Mouse (Mus musculus) retina, postnatal 7 days (tissue): ENCODE results near the gene Fam110a.
A peak's percentile ranks its signal among the peaks of the same experiment; 100 is the strongest.

Source experiments
- DNase-seq: peaks from one replicate; pipeline ENCODE4 v3.0.0-alpha.2; 2012; ENCODE audit warnings: low read depth, low spot score

The Fam110a gene

DNA sequence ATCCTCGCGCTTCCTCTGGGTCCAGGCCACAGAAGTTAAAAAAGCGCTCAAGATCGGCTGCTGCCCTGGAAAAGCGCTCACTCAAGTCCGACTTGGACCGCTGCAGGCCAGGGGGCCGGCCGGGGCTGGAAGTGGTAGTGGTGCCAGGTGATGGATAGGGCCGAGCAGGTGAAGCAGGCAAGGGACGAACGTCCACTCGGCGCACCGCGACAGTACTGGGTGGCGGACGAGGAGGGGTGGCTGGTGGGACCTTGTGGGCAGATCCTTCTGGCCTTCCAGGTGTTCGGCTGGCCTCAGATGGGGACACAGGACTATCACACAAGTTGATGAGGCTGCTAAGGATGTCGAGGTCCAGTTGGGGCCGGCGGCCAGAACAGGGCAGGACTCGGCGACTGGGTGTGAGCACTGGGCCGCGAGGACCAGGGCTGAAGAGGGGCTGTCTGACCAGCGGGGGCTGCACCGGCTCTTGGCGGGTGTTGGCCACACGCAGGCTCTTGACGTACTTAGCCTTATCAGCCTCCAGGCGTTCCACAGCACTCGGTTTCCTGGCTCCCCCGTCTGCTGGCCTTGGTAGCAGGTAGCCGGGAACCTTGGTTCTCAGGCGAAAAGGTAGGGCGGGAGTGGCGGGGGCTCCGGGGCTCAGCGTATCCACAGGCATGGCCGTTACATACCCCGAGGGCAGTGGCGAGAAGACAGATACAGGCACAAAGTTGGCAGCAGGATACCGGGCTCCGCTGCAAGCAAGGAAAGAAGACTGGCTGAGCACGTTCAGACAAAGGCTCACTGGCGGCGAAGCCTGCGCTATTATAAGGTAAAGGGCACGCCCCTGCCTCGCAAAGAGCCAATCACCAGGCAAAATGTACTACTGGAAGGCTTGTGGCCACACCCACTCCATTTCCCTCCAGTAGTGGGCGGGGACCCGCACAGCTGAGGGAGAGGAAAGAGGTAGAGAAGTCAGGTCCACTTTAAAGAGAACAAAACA lies 9.5 kb downstream of the Fam110a start:
- DNase-seq = peak; percentile 78

DNA sequence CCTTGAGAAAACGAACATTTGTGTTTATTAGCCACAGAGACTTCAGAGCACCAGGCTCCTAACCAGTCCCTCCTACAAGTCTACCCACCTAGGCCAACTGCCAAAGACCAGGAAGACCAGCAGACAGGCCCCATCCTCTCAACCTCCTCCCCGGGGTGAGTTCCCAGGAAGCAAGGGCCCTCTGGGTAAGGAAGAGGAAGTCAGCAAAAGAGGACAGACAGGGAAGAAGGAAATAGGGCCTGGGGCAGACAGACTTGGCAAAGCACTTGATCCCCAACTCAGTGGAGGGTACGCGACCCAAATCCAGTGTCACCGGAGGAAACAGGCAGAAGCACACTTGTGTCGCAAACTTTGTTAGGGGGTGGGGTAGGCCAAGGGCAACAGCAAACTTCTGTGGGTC lies 10.6 kb downstream of the Fam110a start:
- DNase-seq = no peak

DNA sequence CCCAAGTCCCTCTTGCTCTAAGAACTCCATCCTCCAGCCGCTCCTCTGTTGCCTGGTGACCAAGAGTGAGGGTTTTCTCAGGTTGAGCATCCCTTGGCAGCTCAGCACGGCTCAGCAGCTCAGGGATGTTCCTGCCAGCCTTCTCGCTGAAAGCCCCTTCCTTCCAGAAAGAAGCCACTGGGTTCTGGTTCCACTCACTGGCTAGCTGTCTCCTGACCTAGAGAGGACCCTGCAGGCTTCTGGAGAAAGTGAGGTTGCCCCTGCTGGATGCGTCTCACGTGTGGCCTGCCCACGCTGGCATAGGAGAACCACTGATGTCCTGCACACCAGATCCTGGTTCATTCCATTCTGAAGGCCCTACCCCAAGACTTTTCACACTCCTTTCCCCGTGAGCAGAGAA lies 11.0 kb downstream of the Fam110a start:
- DNase-seq = no peak

DNA sequence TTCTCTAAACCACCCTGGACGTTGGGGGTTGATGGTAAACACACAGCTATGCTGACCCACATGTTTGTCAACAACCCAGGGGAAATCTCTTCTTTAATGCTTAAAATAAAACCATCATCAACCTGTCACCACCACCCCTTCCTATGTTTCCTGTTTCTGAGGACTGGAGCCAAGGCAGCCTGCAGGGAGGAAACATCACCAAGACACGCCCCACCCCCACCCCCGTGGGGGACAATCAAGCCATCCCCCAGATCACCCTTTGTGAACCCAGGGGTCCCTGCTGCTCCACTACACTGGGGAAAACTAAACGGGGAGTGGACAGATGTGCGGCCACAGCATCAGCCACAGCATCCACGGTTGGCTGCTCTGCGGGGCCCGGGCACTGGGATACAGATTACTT lies 11.6 kb downstream of the Fam110a start:
- DNase-seq = no peak

DNA sequence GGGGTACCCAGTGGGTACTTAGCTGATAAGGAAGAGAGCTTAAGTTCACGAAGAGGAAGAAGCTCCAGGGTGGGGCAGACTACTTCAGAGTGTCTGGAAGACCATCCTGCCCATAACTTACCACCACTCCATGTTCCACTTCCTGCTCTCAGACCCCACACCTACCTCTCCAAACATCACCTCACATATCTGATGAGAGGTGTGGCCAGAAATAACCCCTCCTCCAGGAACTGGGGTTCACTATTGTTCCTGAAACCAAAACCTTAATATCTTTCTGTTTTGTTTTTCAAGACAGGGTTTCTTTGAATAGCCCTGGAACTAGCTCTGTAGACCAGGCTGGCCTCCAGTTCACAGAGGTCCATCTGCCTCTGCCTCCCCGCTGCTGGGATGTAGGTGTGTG lies 12.2 kb downstream of the Fam110a start:
- DNase-seq = no peak

DNA sequence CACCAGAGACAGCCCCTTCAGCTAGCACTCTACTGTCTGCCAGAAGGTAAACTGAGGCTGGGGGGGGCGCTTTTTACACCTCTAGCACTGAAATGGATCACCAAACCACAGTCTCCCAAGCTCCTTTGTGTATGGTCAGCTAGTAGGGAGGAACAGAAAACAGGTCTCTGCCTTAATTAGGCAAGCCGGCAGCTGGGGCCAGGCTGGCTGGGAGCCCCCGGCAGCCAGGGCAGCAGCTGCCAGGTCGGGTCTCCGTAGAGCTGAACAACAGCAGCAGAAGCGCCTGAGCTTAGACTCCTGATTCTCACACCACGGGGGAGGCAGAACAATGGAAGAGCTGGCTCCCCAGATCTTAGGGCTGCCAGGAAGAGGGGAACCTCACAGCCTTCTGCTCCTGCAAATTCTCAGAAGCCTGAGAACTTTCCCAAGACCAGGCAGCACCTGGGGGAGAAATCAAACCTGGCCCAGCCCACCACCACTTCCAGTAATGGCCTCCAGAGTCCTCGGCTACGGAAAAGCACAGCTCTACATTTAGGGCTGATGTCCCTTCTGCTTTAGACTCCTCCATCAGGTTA lies 12.8 kb downstream of the Fam110a start:
- no peak for DNase-seq

DNA sequence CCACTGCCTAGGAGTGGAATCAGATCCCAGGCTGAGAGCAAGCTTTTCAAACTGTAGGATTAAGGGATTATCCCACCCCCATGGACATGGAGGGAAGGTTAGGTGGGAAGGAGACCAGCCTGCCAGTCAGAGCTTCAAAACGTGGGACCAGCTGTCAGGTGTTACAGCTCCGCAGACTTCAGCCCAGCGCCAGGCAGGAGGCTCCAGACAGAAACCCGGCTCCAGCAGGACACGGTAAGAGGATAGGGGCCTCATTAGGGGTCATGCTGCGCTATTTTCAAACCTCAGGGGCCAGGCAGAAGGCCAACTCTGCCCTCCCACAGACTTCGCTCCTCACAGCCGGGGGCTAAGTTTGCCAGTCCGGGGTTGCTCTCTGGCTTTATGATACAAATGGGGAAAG lies 16.0 kb downstream of the Fam110a start:
- peak; percentile 76 for DNase-seq

DNA sequence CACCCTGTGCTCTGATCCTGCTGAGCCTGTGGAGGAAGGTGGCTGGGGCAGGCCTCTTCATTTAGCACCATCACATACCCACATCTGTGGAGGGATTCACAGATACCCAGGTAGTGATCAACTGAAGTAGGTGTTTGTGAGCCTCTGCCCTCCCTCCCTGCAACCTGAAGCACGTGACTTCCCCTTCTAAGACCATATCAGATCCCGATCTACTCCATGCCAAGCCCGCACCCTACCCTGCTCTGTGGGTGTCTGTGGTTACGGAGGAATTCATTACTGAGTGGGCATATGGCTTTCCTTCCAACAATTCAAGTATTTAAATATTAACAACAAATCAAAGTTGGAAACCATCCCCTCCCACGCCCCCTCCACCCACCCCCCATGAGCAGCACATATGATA lies 16.7 kb downstream of the Fam110a start:
- no peak for DNase-seq

DNA sequence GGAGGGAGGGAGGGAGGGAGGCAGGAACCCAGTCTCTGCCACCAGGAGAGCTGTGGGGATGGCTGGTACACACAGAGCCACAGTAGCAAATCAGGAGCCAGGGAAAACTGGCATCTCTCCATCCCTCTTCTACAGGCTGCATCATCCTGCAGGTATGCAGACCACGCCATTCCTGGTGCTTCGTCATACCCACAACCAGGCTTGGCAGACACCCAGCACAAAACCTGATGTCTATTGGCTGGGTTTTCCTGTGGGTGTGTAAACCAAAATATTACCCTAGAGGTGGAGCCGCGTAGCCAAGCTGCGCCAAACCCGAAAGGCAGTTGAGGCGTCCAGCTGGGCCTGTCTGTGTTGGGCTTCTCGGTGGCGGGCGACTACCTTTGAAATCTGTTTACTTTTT lies 17.5 kb downstream of the Fam110a start:
- no peak for DNase-seq

DNA sequence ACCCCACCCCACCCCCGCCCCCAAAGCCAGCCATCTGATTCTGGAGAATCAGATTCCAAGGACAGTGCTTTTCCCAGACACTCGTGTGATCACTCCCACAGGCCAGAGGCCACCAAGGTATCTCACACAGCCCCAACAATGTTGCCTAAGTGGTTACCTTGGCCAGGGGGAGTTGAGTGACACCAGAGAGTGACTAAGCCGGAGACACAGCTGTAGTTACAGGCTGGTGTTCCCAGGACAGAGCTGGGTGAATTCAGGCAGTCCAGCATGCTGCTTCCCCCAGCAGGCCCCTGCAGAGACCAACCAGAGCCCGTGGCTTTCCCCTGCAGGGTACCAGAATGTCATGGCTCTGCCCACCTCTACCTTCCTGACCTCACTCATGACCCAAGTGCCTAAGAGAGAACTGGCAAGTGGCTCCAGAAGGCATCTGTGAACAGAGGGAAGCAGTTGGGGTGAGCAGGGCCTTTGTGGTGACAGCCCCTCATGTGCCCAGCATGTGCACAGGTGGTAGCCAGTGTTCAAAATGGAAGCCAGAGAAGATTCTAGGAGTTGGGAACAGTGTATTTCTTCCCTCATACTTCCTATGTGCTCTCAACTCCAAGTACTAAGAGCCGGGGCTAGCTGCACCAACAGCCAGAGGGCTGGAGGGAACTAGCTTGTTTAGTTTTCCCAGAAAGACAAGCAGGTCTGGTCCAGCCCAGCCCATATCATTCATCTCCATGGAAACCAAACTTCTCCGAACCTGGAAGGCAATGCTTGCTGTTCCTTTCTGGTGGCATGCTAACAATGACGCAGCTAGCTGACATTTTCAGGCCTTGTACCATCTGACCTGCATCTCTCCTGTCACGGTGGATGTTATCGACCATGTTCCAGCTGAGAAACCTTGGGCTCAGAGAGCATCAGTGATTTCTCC lies 18.5 kb downstream of the Fam110a start:
- no peak for DNase-seq

DNA sequence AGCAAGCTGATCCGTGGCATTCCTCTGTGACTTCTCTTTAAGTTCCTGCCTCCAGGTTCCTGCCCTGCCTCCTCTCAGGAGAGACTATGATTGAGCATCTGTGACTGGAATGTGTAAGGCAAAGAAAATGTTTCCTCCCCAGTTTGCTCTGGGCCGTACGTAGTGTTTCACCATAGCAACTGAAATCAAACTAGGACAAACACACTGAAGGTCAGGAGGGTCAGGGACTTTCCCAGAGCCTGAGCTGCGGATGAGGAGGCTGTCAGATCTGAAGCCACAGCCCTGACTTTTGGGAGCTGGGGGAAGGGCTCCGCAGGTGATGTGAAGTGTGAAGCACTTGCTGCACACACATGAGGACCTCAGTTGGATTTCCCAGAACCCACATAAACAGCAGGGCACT lies 20.7 kb downstream of the Fam110a start:
- DNase-seq = no peak

DNA sequence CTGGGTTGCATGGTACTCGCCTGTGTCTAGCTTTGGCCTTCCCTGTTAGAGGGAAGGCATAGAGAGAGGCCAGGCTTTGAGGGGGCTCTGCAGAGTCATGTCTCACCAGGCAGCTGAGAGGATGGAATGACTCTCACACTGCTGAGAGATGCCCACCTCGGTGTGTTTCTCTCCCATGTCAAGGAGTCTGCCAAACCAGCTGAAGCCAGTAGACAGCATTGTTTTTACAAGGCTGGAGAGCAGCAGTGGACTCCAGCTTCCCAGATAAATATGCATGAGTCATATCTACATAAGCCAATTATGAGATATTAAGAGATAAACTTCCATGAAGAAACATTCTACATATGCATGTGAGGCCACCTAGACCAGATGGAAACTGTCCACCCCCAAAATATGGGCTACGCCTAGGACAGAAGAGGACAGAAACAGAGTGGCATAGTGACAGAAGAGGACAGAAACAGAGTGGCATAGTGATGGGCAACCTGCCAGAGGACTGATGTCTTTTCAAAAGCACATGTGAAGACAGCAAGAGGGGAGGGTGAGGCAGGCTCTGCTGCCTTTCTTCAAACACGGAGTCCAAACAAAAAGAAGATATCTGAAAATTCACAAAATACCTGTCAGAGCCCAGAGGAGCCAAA lies 23.4 kb downstream of the Fam110a start:
- DNase-seq = no peak

DNA sequence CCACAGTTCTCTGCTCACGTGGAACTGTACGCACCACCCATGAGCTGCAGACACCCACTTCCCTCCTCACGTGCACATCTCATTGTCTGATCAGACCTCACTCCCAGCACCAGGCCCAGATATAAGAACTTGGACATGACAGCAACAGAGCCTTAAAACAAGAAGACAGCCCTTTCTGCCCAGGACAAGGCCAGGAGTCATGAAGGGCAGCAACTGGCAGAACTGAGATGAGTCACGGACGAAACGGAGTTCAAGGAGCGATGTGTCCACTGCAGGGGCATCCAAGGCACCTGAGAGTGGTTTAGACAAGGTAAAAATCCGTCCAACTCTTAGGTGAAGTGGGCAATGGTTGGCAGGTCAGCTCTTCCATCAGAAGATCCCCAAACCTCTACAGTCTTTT lies 26.4 kb downstream of the Fam110a start:
- DNase-seq = no peak

DNA sequence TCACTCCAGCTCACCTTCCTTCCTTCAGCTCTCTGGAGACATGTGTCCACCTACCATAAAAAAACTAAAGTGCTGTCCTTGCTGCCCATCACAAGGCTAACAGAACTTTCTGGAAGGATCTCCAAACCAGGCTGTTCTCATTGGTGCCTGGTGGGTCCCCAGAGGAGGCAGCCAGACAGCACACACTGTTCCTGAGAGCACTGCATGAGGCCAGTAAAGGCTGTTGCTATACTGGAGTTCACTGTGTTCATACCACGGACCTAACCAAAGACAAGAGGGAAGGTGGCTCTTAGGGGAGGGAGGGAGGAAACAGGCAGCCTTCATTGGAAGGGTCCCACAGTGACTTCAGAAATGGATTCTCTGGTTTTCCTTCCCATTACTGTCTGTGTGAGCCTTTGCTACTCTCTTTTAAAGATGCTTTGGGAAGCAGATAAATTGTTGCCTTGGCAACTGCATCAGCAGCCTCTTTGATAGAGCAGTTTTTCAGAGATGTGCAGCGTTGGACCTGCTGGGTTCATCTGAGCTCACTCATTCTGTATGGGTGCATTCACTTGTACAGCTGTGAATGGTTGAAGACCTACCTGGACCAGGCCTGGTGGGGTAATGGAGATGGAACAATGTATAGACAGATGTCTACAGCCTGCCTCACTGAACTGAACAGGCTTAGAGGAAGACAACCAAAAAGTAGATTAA lies 30.8 kb downstream of the Fam110a start:
- DNase-seq = no peak

DNA sequence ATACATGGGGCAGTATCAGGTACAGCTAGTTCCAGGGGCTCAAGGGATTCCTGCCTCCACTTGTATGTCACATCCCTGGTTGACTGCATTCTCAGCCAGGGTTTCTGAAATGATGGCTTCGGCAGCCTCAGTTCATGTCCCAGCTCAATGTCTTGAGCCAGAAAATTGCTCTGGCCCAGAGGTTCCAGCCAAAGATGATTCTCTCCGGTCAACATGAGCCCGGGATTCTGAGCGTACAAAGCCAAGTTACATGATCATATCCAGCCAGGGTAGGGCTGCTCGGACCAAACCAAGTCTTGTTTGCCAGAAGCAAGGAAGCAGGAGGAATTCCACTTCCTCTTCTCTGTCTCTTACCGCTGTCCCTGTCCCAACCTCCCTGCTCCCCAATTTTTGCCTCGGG lies 31.7 kb downstream of the Fam110a start:
- no peak for DNase-seq

DNA sequence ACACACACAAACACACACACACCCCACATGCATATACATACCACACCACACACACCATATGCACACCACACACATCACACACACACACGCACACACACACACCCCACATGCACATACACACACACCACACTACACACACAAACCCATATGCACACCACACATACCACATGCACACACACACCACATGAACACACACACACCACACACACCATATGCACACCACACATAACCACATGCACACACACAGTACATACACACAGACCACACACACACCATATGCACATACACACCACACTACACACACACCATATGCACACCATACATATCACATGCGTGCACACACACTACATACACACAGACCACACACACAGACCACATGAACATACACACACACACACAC lies 32.4 kb downstream of the Fam110a start:
- DNase-seq = no peak

DNA sequence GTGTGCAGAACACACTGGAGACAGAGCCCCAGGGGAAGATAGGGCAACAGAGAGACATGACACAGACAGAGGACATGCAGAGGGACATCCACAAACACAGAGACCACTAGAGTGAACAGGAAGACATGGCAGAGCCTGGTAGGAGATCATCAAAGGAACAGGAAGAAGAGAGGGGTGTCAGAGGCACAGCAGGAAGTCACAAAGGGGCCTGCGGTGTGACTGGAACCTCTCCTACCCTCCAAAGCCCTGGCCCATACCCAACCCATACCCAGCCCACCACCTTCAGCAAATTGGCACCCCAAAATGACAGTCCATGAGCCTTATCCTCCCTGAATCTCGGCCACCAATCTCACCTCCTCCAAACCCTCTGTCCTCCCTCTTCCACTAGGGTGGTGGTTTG lies 35.9 kb downstream of the Fam110a start:
- DNase-seq = no peak

DNA sequence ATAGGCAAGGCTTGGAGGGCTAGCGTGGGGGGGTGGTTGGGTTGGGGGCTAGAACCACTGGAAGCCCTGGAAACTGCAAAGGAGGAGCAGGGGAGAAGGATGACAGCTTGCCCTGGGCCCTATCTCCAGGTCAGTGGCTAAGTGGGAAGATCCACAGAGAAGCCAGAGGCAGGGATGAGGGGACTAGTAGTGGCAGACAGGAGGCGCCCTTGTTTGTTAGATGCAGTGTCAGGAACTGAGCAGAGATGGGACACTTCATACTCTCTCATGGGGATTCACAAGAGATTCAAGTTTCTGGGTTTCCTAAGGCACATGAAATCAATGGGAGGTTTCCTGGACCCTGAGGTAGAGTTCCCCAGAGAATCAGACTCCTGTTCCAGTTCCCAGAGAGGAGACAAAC lies 38.8 kb downstream of the Fam110a start:
- peak; percentile 36 for DNase-seq

DNA sequence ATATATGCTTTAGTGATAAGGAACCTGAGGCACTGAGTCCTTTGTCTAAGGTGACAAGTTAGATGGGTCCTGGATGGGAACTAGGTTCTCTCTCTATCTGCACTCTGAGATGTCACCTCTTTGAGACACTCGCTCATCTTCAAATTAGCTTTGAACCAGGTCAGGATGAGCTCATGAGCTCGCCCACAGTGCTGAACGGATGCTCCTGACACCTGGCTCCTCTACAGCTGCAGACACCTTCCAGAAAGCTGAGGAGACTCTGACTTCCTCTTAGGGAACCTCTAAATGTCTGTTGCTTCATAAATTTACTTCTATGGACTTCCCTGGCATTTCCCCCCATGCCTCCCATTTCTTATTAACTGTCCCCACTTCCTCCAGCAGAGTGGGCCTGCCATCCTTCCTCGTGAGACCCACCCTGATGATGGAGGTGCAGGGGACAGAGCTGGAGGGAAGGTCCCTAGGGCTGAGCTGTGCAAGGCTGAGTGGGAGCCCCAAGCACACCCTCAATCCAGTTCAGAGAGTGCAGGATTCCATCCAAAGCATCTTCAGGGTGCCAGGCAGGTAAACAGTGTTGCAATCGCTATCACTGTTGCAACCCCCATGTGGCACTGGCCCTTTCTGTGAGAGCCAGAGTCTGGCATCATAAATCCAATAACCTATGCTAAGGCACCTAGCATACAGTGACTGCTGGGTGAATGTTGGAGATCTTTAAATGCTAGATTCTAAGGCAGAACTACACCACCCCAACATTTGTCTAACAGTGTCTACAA lies 40.2 kb downstream of the Fam110a start:
- DNase-seq = no peak

DNA sequence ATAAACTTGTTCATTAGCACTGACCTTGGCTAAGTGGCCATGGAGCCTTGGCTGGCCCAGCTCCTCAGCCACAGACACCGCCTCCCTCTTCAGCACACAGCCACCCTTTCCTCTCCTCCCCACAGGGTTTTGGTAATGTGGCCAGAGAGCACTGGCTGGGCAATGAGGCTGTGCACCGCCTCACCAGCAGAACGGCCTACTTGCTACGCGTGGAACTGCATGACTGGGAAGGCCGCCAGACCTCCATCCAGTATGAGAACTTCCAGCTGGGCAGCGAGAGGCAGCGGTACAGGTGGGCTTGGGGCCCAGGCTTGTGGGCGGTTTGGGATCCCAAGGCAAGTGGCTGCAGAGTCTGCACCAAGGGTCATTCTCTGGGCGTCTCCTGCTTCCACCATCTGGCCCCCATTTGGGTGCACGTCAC lies 41.2 kb downstream of the Fam110a start:
- no peak for DNase-seq
